Mouse (Mus musculus): ENCODE measurements around the gene Alg2. TPM values are rescaled to one million over a fixed set of nuclear protein-coding genes. Genes with fewer than 3 reads are reported as not detected.

Alg2 gene
- polyA plus RNA-seq, 1 experiment from 2014 or later = 56.7 TPM

- Histone ChIP-seq H3K9me3 (replicated peaks; ENCODE audit: control insufficient read depth, low read length) (peaks cover 3% of the 10 kb centered on the region; the same call in 1 of the 2 replicates), H3K27ac (ENCODE audit: low read length) (peak overlapping the region; percentile 98), H3K4me3 (replicated peaks; ENCODE audit: low read length) (peak overlapping the region; percentile 97), H3K27me3 (ENCODE audit: control insufficient read depth, insufficient read depth, low read length) (no peaks in the 10 kb centered on the region), H3K4me2 (ENCODE audit: low read depth, low read length) (peak overlapping the region; percentile 85), H3K4me1 (ENCODE audit: control insufficient read depth, insufficient read depth, low read length) (peaks cover 19% of the 10 kb centered on the region), H3K36me3 (ENCODE audit: control insufficient read depth, insufficient read depth, low read length) (peaks cover 42% of the 10 kb centered on the region), H3K9ac (ENCODE audit: low read length) (peak overlapping the region; percentile 84)
- ATAC-seq (ENCODE audit: insufficient read depth, low FRiP score) = no peak
- 10% methylated on average over 31 of the region's 31 CpGs for WGBS
These were observed 854 bp upstream of the Alg2 start for GRCm38 (mm10) chr4:47474730-47475643.

GRCm38 (mm10) chr4:47473586-47473967 lies 556 bp downstream of the Alg2 start:
- Histone ChIP-seq H3K4me1 (ENCODE audit: control insufficient read depth, insufficient read depth, low read length) (peaks cover 19% of the 10 kb centered on the region), H3K27ac (ENCODE audit: low read length) (peak overlapping the region; percentile 98), H3K4me2 (ENCODE audit: low read depth, low read length) (peak overlapping the region; percentile 85), H3K36me3 (ENCODE audit: control insufficient read depth, insufficient read depth, low read length) (peaks cover 48% of the 10 kb centered on the region), H3K9me3 (replicated peaks; ENCODE audit: control insufficient read depth, low read length) (peaks cover 12% of the 10 kb centered on the region; the same call in 1 of the 2 replicates), H3K9ac (ENCODE audit: low read length) (peak overlapping the region; percentile 84), H3K4me3 (replicated peaks; ENCODE audit: low read length) (peak overlapping the region; percentile 97), H3K27me3 (ENCODE audit: control insufficient read depth, insufficient read depth, low read length) (no peaks in the 10 kb centered on the region)
- no peak for ATAC-seq (ENCODE audit: insufficient read depth, low FRiP score)
- under 1% methylated on average over 12 of the region's 14 CpGs for WGBS

- Histone ChIP-seq H3K4me2 (ENCODE audit: low read depth, low read length) (no peak overlapping the region), H3K9ac (ENCODE audit: low read length) (no peak overlapping the region), H3K27me3 (ENCODE audit: control insufficient read depth, insufficient read depth, low read length) (no peaks in the 10 kb centered on the region), H3K4me3 (replicated peaks; ENCODE audit: low read length) (no peak overlapping the region), H3K36me3 (ENCODE audit: control insufficient read depth, insufficient read depth, low read length) (peaks cover 48% of the 10 kb centered on the region), H3K27ac (ENCODE audit: low read length) (no peak overlapping the region), H3K9me3 (replicated peaks; ENCODE audit: control insufficient read depth, low read length) (peaks cover 18% of the 10 kb centered on the region; the same call in 1 of the 2 replicates), H3K4me1 (ENCODE audit: control insufficient read depth, insufficient read depth, low read length) (no peaks in the 10 kb centered on the region)
- WGBS = 81% methylated on average over 2 of the region's 2 CpGs
- ATAC-seq (ENCODE audit: insufficient read depth, low FRiP score) = no peak
These were observed 6.9 kb downstream of the Alg2 start for GRCm38 (mm10) chr4:47467196-47467595.

- no peaks in the 10 kb centered on the region for H3K4me1 ChIP-seq (ENCODE audit: control insufficient read depth, insufficient read depth, low read length)
- no peak overlapping the region for H3K27ac ChIP-seq (ENCODE audit: low read length)
- ATAC-seq (ENCODE audit: insufficient read depth, low FRiP score) = no peak
- no peak overlapping the region for H3K4me2 ChIP-seq (ENCODE audit: low read depth, low read length)
- 34% methylated on average over 18 of the region's 18 CpGs for WGBS
- no peak overlapping the region for H3K4me3 ChIP-seq (replicated peaks; ENCODE audit: low read length)
- H3K36me3 ChIP-seq (ENCODE audit: control insufficient read depth, insufficient read depth, low read length) = no peaks in the 10 kb centered on the region
- H3K9ac ChIP-seq (ENCODE audit: low read length) = no peak overlapping the region
- no peaks in the 10 kb centered on the region for H3K27me3 ChIP-seq (ENCODE audit: control insufficient read depth, insufficient read depth, low read length)
- no peaks in the 10 kb centered on the region for H3K9me3 ChIP-seq (replicated peaks; ENCODE audit: control insufficient read depth, low read length)
These were observed 24.3 kb downstream of the Alg2 start for GRCm38 (mm10) chr4:47449586-47450522.

- Histone ChIP-seq H3K4me3 (replicated peaks; ENCODE audit: low read length) (no peak overlapping the region), H3K27me3 (ENCODE audit: control insufficient read depth, insufficient read depth, low read length) (no peaks in the 10 kb centered on the region), H3K36me3 (ENCODE audit: control insufficient read depth, insufficient read depth, low read length) (no peaks in the 10 kb centered on the region), H3K9ac (ENCODE audit: low read length) (no peak overlapping the region), H3K4me1 (ENCODE audit: control insufficient read depth, insufficient read depth, low read length) (no peaks in the 10 kb centered on the region), H3K4me2 (ENCODE audit: low read depth, low read length) (no peak overlapping the region), H3K27ac (ENCODE audit: low read length) (no peak overlapping the region), H3K9me3 (replicated peaks; ENCODE audit: control insufficient read depth, low read length) (no peaks in the 10 kb centered on the region)
- ATAC-seq (ENCODE audit: insufficient read depth, low FRiP score) = no peak
- WGBS = 45% methylated on average over 5 of the region's 5 CpGs
These were observed 25.0 kb downstream of the Alg2 start for GRCm38 (mm10) chr4:47449116-47449515.

GRCm38 (mm10) chr4:47448526-47448925 lies 25.6 kb downstream of the Alg2 start:
- H3K36me3 ChIP-seq (ENCODE audit: control insufficient read depth, insufficient read depth, low read length) = no peaks in the 10 kb centered on the region
- no peak overlapping the region for H3K4me3 ChIP-seq (replicated peaks; ENCODE audit: low read length)
- 79% methylated on average over 3 of the region's 3 CpGs for WGBS
- H3K9ac ChIP-seq (ENCODE audit: low read length) = no peak overlapping the region
- ATAC-seq (ENCODE audit: insufficient read depth, low FRiP score) = no peak
- no peaks in the 10 kb centered on the region for H3K4me1 ChIP-seq (ENCODE audit: control insufficient read depth, insufficient read depth, low read length)
- H3K27me3 ChIP-seq (ENCODE audit: control insufficient read depth, insufficient read depth, low read length) = no peaks in the 10 kb centered on the region
- H3K9me3 ChIP-seq (replicated peaks; ENCODE audit: control insufficient read depth, low read length) = no peaks in the 10 kb centered on the region
- no peak overlapping the region for H3K4me2 ChIP-seq (ENCODE audit: low read depth, low read length)
- no peak overlapping the region for H3K27ac ChIP-seq (ENCODE audit: low read length)

GRCm38 (mm10) chr4:47440951-47441350 lies 33.2 kb downstream of the Alg2 start:
- no peaks in the 10 kb centered on the region for H3K27me3 ChIP-seq (ENCODE audit: control insufficient read depth, insufficient read depth, low read length)
- H3K9me3 ChIP-seq (replicated peaks; ENCODE audit: control insufficient read depth, low read length) = no peaks in the 10 kb centered on the region
- no peak overlapping the region for H3K27ac ChIP-seq (ENCODE audit: low read length)
- ATAC-seq (ENCODE audit: insufficient read depth, low FRiP score) = no peak
- no peak overlapping the region for H3K4me2 ChIP-seq (ENCODE audit: low read depth, low read length)
- H3K4me1 ChIP-seq (ENCODE audit: control insufficient read depth, insufficient read depth, low read length) = peaks cover 9% of the 10 kb centered on the region
- no peak overlapping the region for H3K4me3 ChIP-seq (replicated peaks; ENCODE audit: low read length)
- no peaks in the 10 kb centered on the region for H3K36me3 ChIP-seq (ENCODE audit: control insufficient read depth, insufficient read depth, low read length)
- 89% methylated on average over 11 of the region's 11 CpGs for WGBS
- no peak overlapping the region for H3K9ac ChIP-seq (ENCODE audit: low read length)

DNA sequence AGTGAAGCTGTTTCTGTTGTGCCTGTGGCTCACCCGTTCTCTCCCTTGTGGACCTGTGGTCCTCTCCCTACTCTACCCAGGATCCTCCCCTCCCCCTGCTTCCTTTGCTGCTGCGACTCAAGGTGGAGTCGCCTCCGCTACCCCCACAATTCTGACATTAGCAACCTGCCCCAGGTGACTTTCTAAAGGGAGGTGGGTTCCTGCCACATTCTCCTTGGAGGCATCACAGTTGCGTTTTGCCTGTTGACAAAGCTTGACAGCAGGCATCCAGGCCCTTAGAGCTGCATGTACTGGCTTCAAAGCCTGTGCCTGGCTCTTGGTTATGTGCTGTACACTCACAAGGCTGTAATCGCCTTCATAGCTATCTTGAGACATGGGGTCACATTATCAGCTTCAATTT lies 35.2 kb downstream of the Alg2 start:
- no peak overlapping the region for H3K27ac ChIP-seq (ENCODE audit: low read length)
- no peak overlapping the region for H3K9ac ChIP-seq (ENCODE audit: low read length)
- no peaks in the 10 kb centered on the region for H3K27me3 ChIP-seq (ENCODE audit: control insufficient read depth, insufficient read depth, low read length)
- WGBS = 81% methylated on average over 6 of the region's 6 CpGs
- no peak overlapping the region for H3K4me2 ChIP-seq (ENCODE audit: low read depth, low read length)
- H3K4me3 ChIP-seq (replicated peaks; ENCODE audit: low read length) = no peak overlapping the region
- ATAC-seq (ENCODE audit: insufficient read depth, low FRiP score) = no peak
- peaks cover 9% of the 10 kb centered on the region for H3K4me1 ChIP-seq (ENCODE audit: control insufficient read depth, insufficient read depth, low read length)
- H3K36me3 ChIP-seq (ENCODE audit: control insufficient read depth, insufficient read depth, low read length) = no peaks in the 10 kb centered on the region
- H3K9me3 ChIP-seq (replicated peaks; ENCODE audit: control insufficient read depth, low read length) = no peaks in the 10 kb centered on the region
